Mouse (Mus musculus) ES-Bruce4 (cell line): ENCODE measurements around the gene Shroom3.

Source experiments
- CTCF ChIP-seq: IDR thresholded peaks from one replicate; pipeline ENCODE4 v1.8.1; 2011; ENCODE audit warnings: low read depth, low read length
- EP300 ChIP-seq: IDR thresholded peaks from 2 replicates; pipeline ENCODE4 v1.6.1; 2011; ENCODE audit warnings: low read depth, low read length; ENCODE audit not compliant: insufficient read depth
- POLR2A ChIP-seq: IDR thresholded peaks from one replicate; pipeline ENCODE4 v1.8.1; 2011; ENCODE audit warnings: low read length; ENCODE audit not compliant: insufficient read depth

- TF ChIP-seq CTCF, result no peak
- TF ChIP-seq POLR2A, result no peak
- no peak for TF ChIP-seq EP300
Measured at GRCm38 (mm10) chr5:92856346-92856745, 173.1 kb downstream of the Shroom3 start.
